In the genomic region with DNA sequence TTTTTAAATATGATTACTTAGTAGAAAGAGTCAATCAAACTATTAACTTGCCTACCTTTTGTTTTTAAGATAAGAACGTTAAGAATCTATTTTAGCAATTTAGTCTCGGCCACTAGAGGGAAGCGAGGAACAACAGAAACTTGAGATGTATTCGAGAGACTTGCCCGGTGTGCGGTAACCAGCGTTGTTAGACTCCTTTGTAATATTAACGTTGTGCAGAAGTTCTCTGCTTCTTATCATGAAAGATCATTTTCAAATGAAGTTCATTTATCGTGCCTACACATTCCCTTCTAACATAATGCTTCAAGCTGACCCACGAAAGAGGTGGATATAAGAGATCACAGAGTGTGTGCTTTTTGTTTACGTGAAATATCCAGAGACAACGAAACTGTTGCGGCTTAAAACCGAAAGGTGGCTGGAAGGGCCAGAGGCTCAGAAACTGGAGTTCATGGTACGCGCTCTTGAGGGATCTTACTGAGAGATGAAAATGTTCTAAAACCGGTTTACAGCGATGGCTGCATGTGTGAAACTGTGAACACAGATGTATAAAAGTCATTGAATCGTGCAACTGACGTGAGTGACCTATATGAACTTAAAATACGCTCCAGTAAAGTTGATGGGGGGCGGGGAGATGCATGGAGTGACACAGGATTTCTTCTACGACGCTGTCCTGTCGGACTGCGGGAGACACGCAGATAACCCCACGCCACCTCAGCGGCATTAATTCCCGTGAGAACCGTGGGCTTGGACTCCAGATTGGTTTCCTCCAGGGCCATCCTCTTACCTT, we compare ENCODE assay signal across 8 mouse cellular contexts. TPM values are rescaled to one million over a fixed set of nuclear protein-coding genes. Genes with fewer than 3 reads are reported as not detected.
DNase-seq lines count a peak whose midpoint lies in the region; ATAC-seq and TF ChIP-seq lines count a peak whose summit lies in the region.

No protein-coding gene starts in this region.

- no peaks in the 10 kb centered on the region for H3K36me3 ChIP-seq in erythroblast, embryonic 14.5 days (ENCODE audit: control insufficient read depth)
- no peaks in the 10 kb centered on the region for H3K36me3 ChIP-seq in hindbrain, postnatal 0 days (ENCODE audit: insufficient read depth, low read length)
- H3K36me3 ChIP-seq in liver, postnatal 0 days (replicated peaks; ENCODE audit: insufficient read depth, low read length): no peaks in the 10 kb centered on the region
- H3K36me3 ChIP-seq in neural tube, embryonic 14.5 days (ENCODE audit: control insufficient read depth, insufficient read depth, low read length): no peaks in the 10 kb centered on the region

- 46% methylated on average over 31 of the region's 31 CpGs for WGBS in hindbrain, postnatal 0 days
- WGBS in liver, postnatal 0 days (ENCODE audit: insufficient replicate concordance): 33% methylated on average over 31 of the region's 31 CpGs
- 55% methylated on average over 31 of the region's 31 CpGs for WGBS in neural tube, embryonic 14.5 days

- TF ChIP-seq EP300 in liver, postnatal 0 days (IDR thresholded peaks at IDR 0.05; ENCODE audit: low read depth): no peak

- peak overlapping the region; percentile 46 for H3K4me2 ChIP-seq in hindbrain, postnatal 0 days (ENCODE audit: low read depth, low read length)
- H3K4me2 ChIP-seq in liver, postnatal 0 days (ENCODE audit: low read depth, low read length): peak overlapping the region; percentile 71
- peak overlapping the region; percentile 30; the same call in 1 of the 2 replicates for H3K4me2 ChIP-seq in neural tube, embryonic 14.5 days (ENCODE audit: low read depth, low read length)

- DNase-seq in adrenal gland, postnatal 10 days: peak; percentile 46
- DNase-seq in adrenal gland, adult 18-20 months (ENCODE audit: low spot score in 2 of 2): no peak
- peak; percentile 82 for DNase-seq in MN1 (ENCODE audit: low spot score)
- DNase-seq in hindbrain, postnatal 0 days (ENCODE audit: low spot score): peak; percentile 73
- DNase-seq in liver, postnatal 0 days: no peak
- DNase-seq in cerebellum, adult 11 months: no peak

- no peak overlapping the region for H3K9ac ChIP-seq in hindbrain, postnatal 0 days (replicated peaks; ENCODE audit: low read length)
- peak overlapping the region; percentile 52 for H3K9ac ChIP-seq in liver, postnatal 0 days (replicated peaks)
- no peak overlapping the region for H3K9ac ChIP-seq in neural tube, embryonic 14.5 days (replicated peaks; ENCODE audit: low read depth, low read length)

- peaks cover 46% of the 10 kb centered on the region for H3K4me1 ChIP-seq in erythroblast, embryonic 14.5 days (ENCODE audit: control insufficient read depth)
- no peaks in the 10 kb centered on the region for H3K4me1 ChIP-seq in hindbrain, postnatal 0 days (ENCODE audit: insufficient read depth, low read length)
- peaks cover 13% of the 10 kb centered on the region; the same call in 1 of the 2 replicates for H3K4me1 ChIP-seq in liver, postnatal 0 days (ENCODE audit: insufficient read depth)
- H3K4me1 ChIP-seq in neural tube, embryonic 14.5 days (ENCODE audit: control insufficient read depth, insufficient read depth, low read length): no peaks in the 10 kb centered on the region

- H3K9me3 ChIP-seq in erythroblast, embryonic 14.5 days (ENCODE audit: control insufficient read depth, low read length): peaks cover 2% of the 10 kb centered on the region; the same call in 1 of the 2 replicates
- H3K9me3 ChIP-seq in hindbrain, postnatal 0 days (ENCODE audit: low read length): no peaks in the 10 kb centered on the region
- no peaks in the 10 kb centered on the region for H3K9me3 ChIP-seq in liver, postnatal 0 days (ENCODE audit: low read length)
- H3K9me3 ChIP-seq in neural tube, embryonic 14.5 days (ENCODE audit: control insufficient read depth, low read length): no peaks in the 10 kb centered on the region

- H3K4me3 ChIP-seq in erythroblast, embryonic 14.5 days (replicated peaks): peak overlapping the region; percentile 63
- peak overlapping the region; percentile 21 for H3K4me3 ChIP-seq in hindbrain, postnatal 0 days (ENCODE audit: low read length)
- H3K4me3 ChIP-seq in liver, postnatal 0 days (ENCODE audit: low read depth, low read length): peak overlapping the region; percentile 43
- no peak overlapping the region for H3K4me3 ChIP-seq in neural tube, embryonic 14.5 days (ENCODE audit: low read depth, low read length)

- peak; percentile 67 for TF ChIP-seq CTCF in hindbrain, postnatal 0 days (IDR thresholded peaks at IDR 0.05; ENCODE audit: low read depth)
- TF ChIP-seq CTCF in liver, postnatal 0 days (IDR thresholded peaks at IDR 0.05; ENCODE audit: low read depth): peak; percentile 67

- ATAC-seq in hindbrain, postnatal 0 days: no peak
- peak; percentile 34; the same call in 1 of the 2 replicates for ATAC-seq in liver, postnatal 0 days
- ATAC-seq in neural tube, embryonic 14.5 days (ENCODE audit: low read depth): no peak

- H3K27me3 ChIP-seq in erythroblast, embryonic 14.5 days (ENCODE audit: control insufficient read depth): no peaks in the 10 kb centered on the region
- no peaks in the 10 kb centered on the region for H3K27me3 ChIP-seq in hindbrain, postnatal 0 days (ENCODE audit: insufficient read depth, low read length)
- H3K27me3 ChIP-seq in liver, postnatal 0 days (ENCODE audit: insufficient read depth, low read length): no peaks in the 10 kb centered on the region
- H3K27me3 ChIP-seq in neural tube, embryonic 14.5 days (ENCODE audit: control insufficient read depth, insufficient read depth, low read length): no peaks in the 10 kb centered on the region

- H3K27ac ChIP-seq in hindbrain, postnatal 0 days: no peak overlapping the region
- H3K27ac ChIP-seq in liver, postnatal 0 days (ENCODE audit: low read depth): peak overlapping the region; percentile 61
- no peak overlapping the region for H3K27ac ChIP-seq in neural tube, embryonic 14.5 days (ENCODE audit: low read depth, low read length)

RNA-seq across cellular contexts. Expression of a gene that starts 18.5 kb away (rescaled TPM):
- total RNA-seq in adrenal gland, postnatal 10 days (2021): 100 to 1,000 TPM; 235 to 238 TPM
- total RNA-seq in adrenal gland, adult 18-20 months (2021): 100 to 1,000 TPM; 605 to 839 TPM
- polyA plus RNA-seq in erythroblast, embryonic 14.5 days (2012): 0.08 TPM in 2 replicates
- total RNA-seq in hindbrain, postnatal 0 days (2014; rRNA removed): 2.8 and 3.1 TPM in 2 replicates
- 2.1 and 3.2 TPM in 2 replicates for polyA plus RNA-seq in hindbrain, postnatal 0 days (2015; fragmentation: Nextera tagmentation; extraction: Ambion mirVana)
- polyA plus RNA-seq in liver, postnatal 0 days (2015; fragmentation: Nextera tagmentation; extraction: Ambion mirVana): 0.34 and 0.60 TPM in 2 replicates
- polyA plus RNA-seq in neural tube, embryonic 14.5 days (2014; fragmentation: Nextera tagmentation; extraction: Ambion mirVana): 0.48 TPM in 1 of 2 replicates, not detected in the other

RNA-seq across cellular contexts. Expression of a gene that starts 30.7 kb away (rescaled TPM):
- 1,000 to 10,000 TPM in 1 of 2 experiments, 100 to 1,000 TPM in 1; 989 to 1,053 TPM for total RNA-seq in adrenal gland, postnatal 10 days (2021)
- total RNA-seq in adrenal gland, adult 18-20 months (2021): 100 to 1,000 TPM; 725 to 859 TPM
- polyA plus RNA-seq in erythroblast, embryonic 14.5 days (2012): 4.2 and 5.7 TPM in 2 replicates
- total RNA-seq in hindbrain, postnatal 0 days (2014; rRNA removed): 33.4 and 35.0 TPM in 2 replicates
- 1,023 and 1,091 TPM in 2 replicates for polyA plus RNA-seq in hindbrain, postnatal 0 days (2015; fragmentation: Nextera tagmentation; extraction: Ambion mirVana)
- 766 and 780 TPM in 2 replicates for polyA plus RNA-seq in liver, postnatal 0 days (2015; fragmentation: Nextera tagmentation; extraction: Ambion mirVana)
- polyA plus RNA-seq in neural tube, embryonic 14.5 days (2014; fragmentation: Nextera tagmentation; extraction: Ambion mirVana): 804 and 840 TPM in 2 replicates

RNA-seq across cellular contexts. Expression of a gene that starts 36.9 kb away (rescaled TPM):
- 10 to 100 TPM; 40.2 to 51.9 TPM for total RNA-seq in adrenal gland, postnatal 10 days (2021)
- total RNA-seq in adrenal gland, adult 18-20 months (2021): 10 to 100 TPM; 54.1 to 59.7 TPM
- 1.2 TPM in 2 replicates for polyA plus RNA-seq in erythroblast, embryonic 14.5 days (2012)
- total RNA-seq in hindbrain, postnatal 0 days (2014; rRNA removed): 20.4 and 22.5 TPM in 2 replicates
- 35.0 and 36.5 TPM in 2 replicates for polyA plus RNA-seq in hindbrain, postnatal 0 days (2015; fragmentation: Nextera tagmentation; extraction: Ambion mirVana)
- 11.3 and 11.9 TPM in 2 replicates for polyA plus RNA-seq in liver, postnatal 0 days (2015; fragmentation: Nextera tagmentation; extraction: Ambion mirVana)
- polyA plus RNA-seq in neural tube, embryonic 14.5 days (2014; fragmentation: Nextera tagmentation; extraction: Ambion mirVana): 37.2 and 42.2 TPM in 2 replicates

RNA-seq across cellular contexts. Expression of a gene that starts 37.6 kb away (rescaled TPM):
- 10 to 100 TPM; 84.3 to 94.5 TPM for total RNA-seq in adrenal gland, postnatal 10 days (2021)
- 10 to 100 TPM; 61.9 to 78.4 TPM for total RNA-seq in adrenal gland, adult 18-20 months (2021)
- polyA plus RNA-seq in erythroblast, embryonic 14.5 days (2012): 1.1 and 1.4 TPM in 2 replicates
- total RNA-seq in hindbrain, postnatal 0 days (2014; rRNA removed): 47.8 and 56.2 TPM in 2 replicates
- 31.2 and 32.6 TPM in 2 replicates for polyA plus RNA-seq in hindbrain, postnatal 0 days (2015; fragmentation: Nextera tagmentation; extraction: Ambion mirVana)
- polyA plus RNA-seq in liver, postnatal 0 days (2015; fragmentation: Nextera tagmentation; extraction: Ambion mirVana): 19.6 and 22.1 TPM in 2 replicates
- 28.1 and 29.4 TPM in 2 replicates for polyA plus RNA-seq in neural tube, embryonic 14.5 days (2014; fragmentation: Nextera tagmentation; extraction: Ambion mirVana)

Comparison
In these comparisons a context has a peak if more than half of its experiments do, and no peak if none do; other contexts are left out.
1. DNase-seq: peak in adrenal gland, postnatal 10 days (single experiment), MN1 (single experiment) and hindbrain, postnatal 0 days (single experiment); none in adrenal gland, adult 18-20 months (0 of 2), liver, postnatal 0 days (single experiment) and cerebellum, adult 11 months (single experiment).
2. RNA of a gene that starts 30.7 kb away (polyA plus RNA-seq): 1,023 to 1,091 TPM in hindbrain, postnatal 0 days, 804 to 840 TPM in neural tube, embryonic 14.5 days and 766 to 780 TPM in liver, postnatal 0 days; 4.2 to 5.7 TPM in erythroblast, embryonic 14.5 days; every median in the first group is over 100 times any median in the second.
3. Peak in every context shown above with its lines, with median percentiles within 50 percentile points of each other: H3K4me2 ChIP-seq.